9 mouse cellular contexts compared by ENCODE assay signal in the genomic region with DNA sequence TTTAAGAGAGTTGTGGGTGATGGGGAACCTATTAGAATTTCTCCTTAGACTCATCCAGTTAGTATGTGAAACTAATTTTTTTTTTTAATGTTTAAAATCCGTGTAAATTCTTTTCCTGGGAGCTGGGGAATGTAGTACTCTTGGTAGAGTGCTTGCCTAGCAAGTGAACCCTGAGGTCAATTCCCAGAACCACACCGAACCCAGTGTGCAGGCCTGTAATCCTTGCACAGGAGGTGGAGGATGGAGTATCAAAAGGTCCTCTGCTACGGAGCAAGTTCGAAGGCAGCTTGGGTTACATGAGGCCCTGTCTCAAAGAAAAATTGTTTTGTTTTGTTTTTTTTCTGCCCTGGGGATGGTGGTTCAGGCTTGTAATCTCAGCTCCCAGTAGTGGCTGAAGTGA. TPM values are rescaled to one million over a fixed set of nuclear protein-coding genes. Genes with fewer than 3 reads are reported as not detected.
DNase-seq lines count a peak whose midpoint lies in the region; ATAC-seq and TF ChIP-seq lines count a peak whose summit lies in the region.
"Had no signal": no experiment of that assay in that cellular context is flagged by ENCODE, and none has a peak within 500 bp of the region (broad histone marks: within the 10 kb centered on the region; RNA-seq: fewer than 3 reads in every experiment).

No protein-coding gene starts in this region.

- in situ Hi-C loops in ES-E14 (cut with MboI; ENCODE audit: low sequenced_read_pairs in 2 of 2, unreplicated experiment in 2 of 2), result no loop called here

- peak overlapping the region; percentile 77 for H3K4me2 ChIP-seq in forebrain, embryonic 12.5 days
- H3K4me2 ChIP-seq in neural tube, embryonic 11.5 days (ENCODE audit: low read depth), result peak overlapping the region; percentile 70

- no peaks in the 10 kb centered on the region for H3K27me3 ChIP-seq in heart, embryonic 10.5 days (ENCODE audit: insufficient read depth, poor library complexity, severe bottlenecking)
- no peaks in the 10 kb centered on the region for H3K27me3 ChIP-seq in forebrain, embryonic 12.5 days
- no peaks in the 10 kb centered on the region for H3K27me3 ChIP-seq in neural tube, embryonic 11.5 days (ENCODE audit: control insufficient read depth, insufficient read depth, low read length)

- no peaks in the 10 kb centered on the region for H3K9me3 ChIP-seq in heart, embryonic 10.5 days
- H3K9me3 ChIP-seq in ES-E14 (ENCODE audit: control insufficient read depth, insufficient read depth, low read depth, low read length), result no peaks in the 10 kb centered on the region
- H3K9me3 ChIP-seq in forebrain, embryonic 12.5 days, result no peaks in the 10 kb centered on the region
- H3K9me3 ChIP-seq in neural tube, embryonic 11.5 days (ENCODE audit: control insufficient read depth, low read length), result no peaks in the 10 kb centered on the region

- H3K27ac ChIP-seq in heart, embryonic 10.5 days, result peak overlapping the region; percentile 99
- H3K27ac ChIP-seq in ES-E14 (ENCODE audit: insufficient read depth, low read depth, low read length, poor library complexity, severe bottlenecking), result no peak overlapping the region
- peak overlapping the region; percentile 95; the same call in 1 of the 2 replicates for H3K27ac ChIP-seq in forebrain, embryonic 12.5 days
- H3K27ac ChIP-seq in neural tube, embryonic 11.5 days (ENCODE audit: low read depth, low read length), result no peak overlapping the region

- DNase-seq in heart, embryonic 10.5 days (ENCODE audit: low spot score), result no peak
- DNase-seq in heart, adult 11 months, result no peak
- no peak for DNase-seq in ES-E14 (ENCODE audit: low read depth, low spot score)
- DNase-seq in kidney, postnatal 14 days, result peak; percentile 11
- peak; percentile 12 for DNase-seq in neural tube, embryonic 11.5 days (ENCODE audit: low spot score)
- no peak for DNase-seq in urinary bladder, postnatal 14 days (ENCODE audit: low spot score)
- no peak for DNase-seq in testis, postnatal 14 days (ENCODE audit: low spot score)

- H3K9ac ChIP-seq in ES-E14 (ENCODE audit: insufficient read depth, low read depth, low read length, poor library complexity, severe bottlenecking), result peak overlapping the region; percentile 98
- peak overlapping the region; percentile 95 for H3K9ac ChIP-seq in forebrain, embryonic 12.5 days
- peak overlapping the region; percentile 94 for H3K9ac ChIP-seq in neural tube, embryonic 11.5 days (ENCODE audit: low read length)

- 11% methylated on average over 4 of the region's 4 CpGs for WGBS in heart, embryonic 10.5 days
- 6% methylated on average over 4 of the region's 4 CpGs for WGBS in forebrain, embryonic 12.5 days
- WGBS in neural tube, embryonic 11.5 days, result 6% methylated on average over 4 of the region's 4 CpGs

- H3K4me1 ChIP-seq in heart, embryonic 10.5 days, result peaks cover 15% of the 10 kb centered on the region; the same call in 1 of the 2 replicates
- peaks cover 1 to 2% of the 10 kb centered on the region in 2 experiments; a peak in 2 of 4 replicates for H3K4me1 ChIP-seq in ES-E14 (ENCODE audit: control insufficient read depth in 2 of 2, insufficient read depth in 2 of 2, low read length in 2 of 2, poor library complexity in 1 of 2)
- peaks cover 35% of the 10 kb centered on the region for H3K4me1 ChIP-seq in forebrain, embryonic 12.5 days
- peaks cover 9% of the 10 kb centered on the region for H3K4me1 ChIP-seq in neural tube, embryonic 11.5 days (ENCODE audit: control insufficient read depth, insufficient read depth, low read length)

- H3K36me3 ChIP-seq in heart, embryonic 10.5 days, result no peaks in the 10 kb centered on the region
- H3K36me3 ChIP-seq in ES-E14 (ENCODE audit: control insufficient read depth, insufficient read depth, low read length, poor library complexity, severe bottlenecking), result no peaks in the 10 kb centered on the region
- no peaks in the 10 kb centered on the region for H3K36me3 ChIP-seq in forebrain, embryonic 12.5 days (replicated peaks)
- H3K36me3 ChIP-seq in neural tube, embryonic 11.5 days (ENCODE audit: control insufficient read depth, insufficient read depth, low read length), result no peaks in the 10 kb centered on the region

- peak overlapping the region; percentile 87 for H3K4me3 ChIP-seq in heart, embryonic 10.5 days
- peak overlapping the region; percentile 96 to 98 for H3K4me3 ChIP-seq in ES-E14 (ENCODE audit: insufficient read depth in 1 of 2, low read depth in 1 of 2, low read length in 2 of 2, poor library complexity in 1 of 2, severe bottlenecking in 1 of 2)
- peak overlapping the region; percentile 91 for H3K4me3 ChIP-seq in forebrain, embryonic 12.5 days (replicated peaks)
- H3K4me3 ChIP-seq in neural tube, embryonic 11.5 days (ENCODE audit: low read depth, low read length), result peak overlapping the region; percentile 88

- no peak for ATAC-seq in forebrain, embryonic 12.5 days (ENCODE audit: low FRiP score)
- no peak for ATAC-seq in neural tube, embryonic 11.5 days (ENCODE audit: insufficient read depth, low FRiP score, low TSS enrichment)

TF ChIP-seq in ES-E14, 5 proteins besides CTCF, POLR2A, EP300 and RAD21:
- no peak for TF ChIP-seq HCFC1 (IDR thresholded peaks at IDR 0.05; ENCODE audit: borderline replicate concordance, insufficient read depth, low read length)
- TF ChIP-seq ZNF384 (IDR thresholded peaks at IDR 0.05; ENCODE audit: low read depth, low read length), result no peak
- no peak for TF ChIP-seq ZC3H11A (IDR thresholded peaks at IDR 0.05; ENCODE audit: borderline replicate concordance, low read depth, low read length)
- no peak for TF ChIP-seq MAFK (IDR thresholded peaks at IDR 0.05; ENCODE audit: insufficient read depth, low read depth, low read length)
- no peak for TF ChIP-seq CHD2 (IDR thresholded peaks at IDR 0.05; ENCODE audit: low read depth, low read length)

RNA-seq across cellular contexts. Expression of a gene that starts 1.3 kb away (rescaled TPM):
- 112 and 114 TPM in 2 replicates for polyA plus RNA-seq in heart, embryonic 10.5 days (2016; fragmentation: Nextera tagmentation; extraction: Ambion mirVana)
- total RNA-seq in ES-E14 (2012; rRNA removed), result 54.3 and 61.4 TPM in 2 replicates
- polyA plus RNA-seq in forebrain, embryonic 12.5 days (2016; fragmentation: Nextera tagmentation; extraction: Ambion mirVana), result 157 and 167 TPM in 2 replicates
- 104 and 114 TPM in 2 replicates for polyA plus RNA-seq in neural tube, embryonic 11.5 days (2014; fragmentation: Nextera tagmentation; extraction: Ambion mirVana)

RNA-seq across cellular contexts. Expression of a gene that starts 1.4 kb away (rescaled TPM):
- 11.0 and 13.5 TPM in 2 replicates for polyA plus RNA-seq in heart, embryonic 10.5 days (2016; fragmentation: Nextera tagmentation; extraction: Ambion mirVana)
- total RNA-seq in ES-E14 (2012; rRNA removed), result 19.8 and 23.4 TPM in 2 replicates
- polyA plus RNA-seq in forebrain, embryonic 12.5 days (2016; fragmentation: Nextera tagmentation; extraction: Ambion mirVana), result 16.2 and 17.0 TPM in 2 replicates
- polyA plus RNA-seq in neural tube, embryonic 11.5 days (2014; fragmentation: Nextera tagmentation; extraction: Ambion mirVana), result 12.3 and 14.1 TPM in 2 replicates

RNA-seq across cellular contexts. Expression of a gene that starts 58.3 kb away (rescaled TPM):
- polyA plus RNA-seq in heart, embryonic 10.5 days (2016; fragmentation: Nextera tagmentation; extraction: Ambion mirVana), result not detected in 2 replicates
- not detected in 2 replicates for total RNA-seq in ES-E14 (2012; rRNA removed)
- polyA plus RNA-seq in forebrain, embryonic 12.5 days (2016; fragmentation: Nextera tagmentation; extraction: Ambion mirVana), result not detected in 2 replicates
- polyA plus RNA-seq in neural tube, embryonic 11.5 days (2014; fragmentation: Nextera tagmentation; extraction: Ambion mirVana), result not detected in 2 replicates
- total RNA-seq: common myeloid progenitor, adult 5-6 weeks had no signal

Comparison
In these comparisons a context has a peak if more than half of its experiments do, and no peak if none do; other contexts are left out.
1. DNase-seq: peak in kidney, postnatal 14 days (single experiment) and neural tube, embryonic 11.5 days (single experiment); none in heart, embryonic 10.5 days (single experiment), heart, adult 11 months (single experiment), ES-E14 (single experiment), urinary bladder, postnatal 14 days (single experiment) and testis, postnatal 14 days (single experiment).
2. H3K27ac ChIP-seq: peak in heart, embryonic 10.5 days (single experiment) and forebrain, embryonic 12.5 days (single experiment); none in ES-E14 (single experiment) and neural tube, embryonic 11.5 days (single experiment).
3. Peak in every context shown above with its lines, with median percentiles within 50 percentile points of each other: H3K4me3 ChIP-seq and H3K9ac ChIP-seq.